Mouse (Mus musculus) frontal cortex, postnatal 14 days (tissue): ENCODE measurements at regions not wholly inside any gene's neighbourhood (a gene's known extent, or its start where the extent isn't known, plus 50 kb on each side); places are given as distances from the start of the nearest gene placed in this dataset.
A peak's percentile ranks its signal among the peaks of the same experiment; 100 is the strongest.

Source experiments
- DNase-seq, 2 experiments: peaks; one replicate each; pipeline ENCODE4 v3.0.0; 2022; ENCODE audit warnings: low spot score in 2 of 2

GRCm38 (mm10) chr12:118549071-118549470 is 247.8 kb upstream of the Sp4 start:
- no peak for DNase-seq

GRCm38 (mm10) chr12:118540336-118540735 is 239.1 kb upstream of the Sp4 start:
- DNase-seq = no peak

- DNase-seq = no peak
Observed at GRCm38 (mm10) chr12:118530514-118530913, 229.3 kb upstream of the Sp4 start.

GRCm38 (mm10) chr12:118529428-118530361 is 228.5 kb upstream of the Sp4 start:
- DNase-seq = no peak

- no peak for DNase-seq
Observed at GRCm38 (mm10) chr12:118521770-118522169, 220.5 kb upstream of the Sp4 start.

GRCm38 (mm10) chr12:118521329-118521728 is 220.1 kb upstream of the Sp4 start:
- no peak for DNase-seq

GRCm38 (mm10) chr12:118519801-118520327 is 218.6 kb upstream of the Sp4 start:
- no peak for DNase-seq

- no peak for DNase-seq
Observed at GRCm38 (mm10) chr12:118510989-118511388, 209.7 kb upstream of the Sp4 start.

- DNase-seq = no peak
Observed at GRCm38 (mm10) chr12:118508972-118509917, 208.0 kb upstream of the Sp4 start.

- no peak for DNase-seq
Observed at GRCm38 (mm10) chr12:118500392-118500791, 199.2 kb upstream of the Sp4 start.

- no peak for DNase-seq
Observed at GRCm38 (mm10) chr12:118488038-118488437, 186.8 kb upstream of the Sp4 start.

- DNase-seq = no peak
Observed at GRCm38 (mm10) chr12:118486434-118486833, 185.2 kb upstream of the Sp4 start.

GRCm38 (mm10) chr12:118481347-118481746 is 180.1 kb upstream of the Sp4 start:
- no peak for DNase-seq

- DNase-seq = no peak
Observed at GRCm38 (mm10) chr12:118474732-118475131, 173.5 kb upstream of the Sp4 start.

- no peak for DNase-seq
Observed at GRCm38 (mm10) chr12:118466837-118467236, 165.6 kb upstream of the Sp4 start.

GRCm38 (mm10) chr12:118457493-118458408 is 156.5 kb upstream of the Sp4 start:
- peak; percentile 30 to 77 for DNase-seq

- DNase-seq = no peak
Observed at GRCm38 (mm10) chr12:118455609-118456008, 154.4 kb upstream of the Sp4 start.

GRCm38 (mm10) chr12:118439626-118440025 is 138.4 kb upstream of the Sp4 start:
- DNase-seq = no peak

- no peak for DNase-seq
Observed at GRCm38 (mm10) chr12:118438882-118439281, 137.6 kb upstream of the Sp4 start.

- no peak for DNase-seq
Observed at GRCm38 (mm10) chr12:118432703-118433102, 131.5 kb upstream of the Sp4 start.

GRCm38 (mm10) chr12:118428384-118428783 is 127.1 kb upstream of the Sp4 start:
- DNase-seq = no peak
